Mouse (Mus musculus) mouse trophoblast stem cell (cell line): Measurements from ENCODE around the gene Ftcd.

Experiments
- in situ Hi-C, 2 experiments: fragments of 300-500 bp; cut with MseI, MboI; formaldehyde crosslinking; loops; 2 replicates in 1 of 2; 3 replicates in 1 of 2; pipeline ENCODE4 v1.15.1; 2025

The Ftcd gene

GRCm38 (mm10) chr10:76602690-76603089 lies 27.2 kb downstream of the Ftcd start:
- in situ Hi-C loops, result no loop called here

GRCm38 (mm10) chr10:76612473-76612872 lies 37.0 kb downstream of the Ftcd start:
- in situ Hi-C loops, result no loop called here

- in situ Hi-C loops, result loop anchor here in 1 of 2 experiments (10.0 kb wide), 1 partner anchor 112 kb away; no protein-coding TSS in a partner anchor
Measured at GRCm38 (mm10) chr10:76622411-76622810, 47.0 kb downstream of the Ftcd start.

GRCm38 (mm10) chr10:76622928-76623680 lies 47.7 kb downstream of the Ftcd start, which contains the start of gene Col6a2:
Gene Col6a2, minus strand, starts transcription at chr10:76623630.
- in situ Hi-C loops, result loop anchor here in 1 of 2 experiments (10.0 kb wide), 1 partner anchor 112 kb away; no protein-coding TSS in a partner anchor

- in situ Hi-C loops, result loop anchor here in 1 of 2 experiments (10.0 kb wide), 1 partner anchor 111 kb away; no protein-coding TSS in a partner anchor
Measured at GRCm38 (mm10) chr10:76623734-76624133, 48.3 kb downstream of the Ftcd start.

- in situ Hi-C loops, result loop anchor here in 1 of 2 experiments (10.0 kb wide), 1 partner anchor 110 kb away; no protein-coding TSS in a partner anchor
Measured at GRCm38 (mm10) chr10:76624903-76625302, 49.5 kb downstream of the Ftcd start.

GRCm38 (mm10) chr10:76627714-76628113 lies 52.3 kb downstream of the Ftcd start:
- in situ Hi-C loops, result loop anchor here in 1 of 2 experiments (10.0 kb wide), 1 partner anchor 107 kb away; no protein-coding TSS in a partner anchor

GRCm38 (mm10) chr10:76630657-76631056 lies 55.2 kb downstream of the Ftcd start:
- in situ Hi-C loops, result no loop called here

- in situ Hi-C loops, result no loop called here
Measured at GRCm38 (mm10) chr10:76632630-76633029, 57.2 kb downstream of the Ftcd start.

- in situ Hi-C loops, result no loop called here
Measured at GRCm38 (mm10) chr10:76634094-76634571, 58.7 kb downstream of the Ftcd start.

GRCm38 (mm10) chr10:76634584-76634983 lies 59.1 kb downstream of the Ftcd start:
- in situ Hi-C loops, result no loop called here

- in situ Hi-C loops, result no loop called here
Measured at GRCm38 (mm10) chr10:76636026-76636425, 60.6 kb downstream of the Ftcd start.

- in situ Hi-C loops, result no loop called here
Measured at GRCm38 (mm10) chr10:76636601-76637000, 61.2 kb downstream of the Ftcd start.
